Mouse (Mus musculus) E14TG2a.4 (cell line): ENCODE measurements around the gene Gm6904.

Source experiments
- CTCF ChIP-seq: conservative IDR thresholded peaks from 2 replicates; pipeline ENCODE4 v1.5.1; 2014; ENCODE audit warnings: low read length
- NANOG ChIP-seq: IDR thresholded peaks from 2 replicates; pipeline ENCODE4 v1.6.1; 2014; ENCODE audit warnings: borderline replicate concordance, low read length, mixed read lengths

DNA sequence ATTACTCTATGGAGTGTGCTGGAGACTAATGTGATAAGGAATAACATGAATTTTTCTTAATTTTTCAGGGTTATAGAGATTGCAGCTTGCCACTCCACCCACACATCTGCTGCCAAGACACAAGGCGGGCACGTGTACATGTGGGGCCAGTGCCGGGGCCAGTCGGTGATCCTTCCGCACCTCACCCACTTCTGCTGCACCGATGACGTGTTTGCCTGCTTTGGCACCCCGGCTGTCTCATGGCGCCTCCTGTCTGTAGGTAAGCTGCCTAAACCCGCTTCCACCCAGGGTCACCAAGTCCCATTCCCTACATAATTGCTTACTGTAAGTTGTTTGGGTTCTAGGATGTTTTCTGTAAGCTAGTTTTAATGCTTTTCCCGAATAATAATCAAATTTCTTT lies 33.8 kb downstream of the Gm6904 start:
- TF ChIP-seq CTCF (no peak), NANOG (no peak)
